Mouse (Mus musculus) cerebellum, adult 2 months (tissue): ENCODE measurements around the gene Ddhd1. TPM values are rescaled to one million over a fixed set of nuclear protein-coding genes. Genes with fewer than 3 reads are reported as not detected.

Source experiments
- DNase-seq, 2 experiments: peaks; one replicate each; pipeline ENCODE4 v3.0.0; 2021
- H3K27ac ChIP-seq: fragments of 200-500 bp; 2 replicates; pipeline ENCODE4 v1.5.1; 2012; ENCODE audit warnings: low read length, control low read depth, inconsistent platforms; ENCODE audit not compliant: insufficient read depth
- H3K27me3 ChIP-seq: fragments of 200-500 bp; 2 replicates; pipeline ENCODE4 v1.6.1; 2012; ENCODE audit warnings: inconsistent platforms, mild to moderate bottlenecking, low read length, moderate library complexity; ENCODE audit not compliant: control insufficient read depth, insufficient read depth
- H3K4me1 ChIP-seq: fragments of 200-500 bp; 2 replicates; pipeline ENCODE4 v1.6.1; 2011; ENCODE audit warnings: low read length; ENCODE audit not compliant: control insufficient read depth, insufficient read depth
- H3K4me3 ChIP-seq: fragments of 200-500 bp; replicated peaks from 2 replicates; pipeline ENCODE3; 2011; ENCODE audit warnings: mild to moderate bottlenecking, low read depth, low read length, control low read depth; ENCODE audit not compliant: insufficient read depth
- CTCF ChIP-seq: fragments of 200-500 bp; IDR thresholded peaks from 2 replicates; pipeline ENCODE4 v1.5.1; 2011; ENCODE audit warnings: low read depth, mild to moderate bottlenecking, control low read depth, low read length, moderate library complexity, borderline replicate concordance; ENCODE audit not compliant: insufficient read depth
- POLR2A ChIP-seq: fragments of 200-500 bp; IDR thresholded peaks from 2 replicates; pipeline ENCODE4 v1.6.1; 2011; ENCODE audit warnings: low read length, control low read depth, borderline replicate concordance; ENCODE audit not compliant: insufficient read depth
- WGBS: fragments of 180-500 bp; shearing (Covaris S2); methylation state at CpG from one replicate; pipeline ENCODE4 v1.1.7; 2018; 5-methylcytosine and 5-hydroxymethylcytosine counted together
- polyA plus RNA-seq: library from polyadenylated mRNA; depleted of rRNA; stranded (reverse); fragments of >200 nt; gene quantifications from 2 replicates; pipeline ENCODE4 v1.2.3, GENCODE M21; 2012; rRNA removed

Ddhd1 gene
- polyA plus RNA-seq, result 61.5 and 66.3 TPM in 2 replicates

- no peaks in the 10 kb centered on the region for H3K27me3 ChIP-seq
- peaks cover 9% of the 10 kb centered on the region for H3K4me1 ChIP-seq
- under 1% methylated on average over 123 of the region's 123 CpGs for WGBS
- TF ChIP-seq CTCF (no peak), POLR2A (peak; percentile 55; the same call in 1 of the 2 replicates)
- peak within 1 kb of the TSS; percentile 76 for H3K4me3 ChIP-seq
- peak within 1 kb of the TSS; percentile 92 for H3K27ac ChIP-seq
- peak; percentile 86 to 87 for DNase-seq
Observed at GRCm38 (mm10) chr14:45657641-45658611, at the start of gene Ddhd1. Gene Ddhd1 (minus strand): TSS chr14:45658143.

- no peak for DNase-seq
- TF ChIP-seq CTCF (no peak), POLR2A (no peak)
- Histone ChIP-seq H3K27me3 (no peaks in the 10 kb centered on the region), H3K27ac (no peak overlapping the region), H3K4me1 (no peaks in the 10 kb centered on the region), H3K4me3 (no peak overlapping the region)
- 44% methylated on average over 3 of the region's 3 CpGs for WGBS
Observed at GRCm38 (mm10) chr14:45707176-45707910, 49.4 kb upstream of the Ddhd1 start.

GRCm38 (mm10) chr14:45700031-45700572 is 42.2 kb upstream of the Ddhd1 start:
- Histone ChIP-seq H3K27me3 (no peaks in the 10 kb centered on the region), H3K27ac (no peak overlapping the region), H3K4me1 (no peaks in the 10 kb centered on the region), H3K4me3 (no peak overlapping the region)
- TF ChIP-seq CTCF, result no peak
- DNase-seq, result no peak
- 33% methylated on average over 6 of the region's 6 CpGs for WGBS

GRCm38 (mm10) chr14:45698867-45699266 is 40.9 kb upstream of the Ddhd1 start:
- Histone ChIP-seq H3K27me3 (no peaks in the 10 kb centered on the region), H3K4me1 (no peaks in the 10 kb centered on the region), H3K27ac (no peak overlapping the region), H3K4me3 (no peak overlapping the region)
- 73% methylated on average over 3 of the region's 3 CpGs for WGBS
- DNase-seq, result no peak
- TF ChIP-seq POLR2A (no peak), CTCF (no peak)

GRCm38 (mm10) chr14:45696098-45696497 is 38.2 kb upstream of the Ddhd1 start:
- no peak overlapping the region for H3K27ac ChIP-seq
- H3K4me1 ChIP-seq, result no peaks in the 10 kb centered on the region
- TF ChIP-seq POLR2A (no peak), CTCF (no peak)
- no peak overlapping the region for H3K4me3 ChIP-seq
- H3K27me3 ChIP-seq, result no peaks in the 10 kb centered on the region
- no peak for DNase-seq
- WGBS, result 95% methylated on average over 2 of the region's 2 CpGs

GRCm38 (mm10) chr14:45693891-45694290 is 35.9 kb upstream of the Ddhd1 start:
- TF ChIP-seq POLR2A (no peak), CTCF (no peak)
- DNase-seq, result no peak
- no peaks in the 10 kb centered on the region for H3K27me3 ChIP-seq
- H3K27ac ChIP-seq, result no peak overlapping the region
- no peak overlapping the region for H3K4me3 ChIP-seq
- 0 out of 2 replicates have a peak, but pooled peaks cover 3% of the 10 kb centered on the region for H3K4me1 ChIP-seq
- WGBS, result 88% methylated on average over 2 of the region's 2 CpGs

- peak; percentile 52 to 68 for DNase-seq
- 1% methylated on average over 16 of the region's 16 CpGs for WGBS
- Histone ChIP-seq H3K4me1 (0 out of 2 replicates have a peak, but pooled peaks cover 3% of the 10 kb centered on the region), H3K27me3 (no peaks in the 10 kb centered on the region), H3K27ac (no peak overlapping the region; the same call in 1 of the 2 replicates), H3K4me3 (peak overlapping the region; percentile 86)
- TF ChIP-seq POLR2A, result no peak
- peak; percentile 43; the same call in 1 of the 2 replicates for TF ChIP-seq CTCF
Observed at GRCm38 (mm10) chr14:45690520-45691246, 32.7 kb upstream of the Ddhd1 start.
